Mouse (Mus musculus) midbrain, embryonic 13.5 days (tissue): ENCODE results near the gene Wnk4. TPM values are rescaled to one million over a fixed set of nuclear protein-coding genes. Genes with fewer than 3 reads are reported as not detected.

ENCODE experiments used
- ATAC-seq: fragments of 200-750 bp; cut with Nextera tagmentation; 2 replicates; pipeline ENCODE4 v1.8.0; 2017; ENCODE audit warnings: mild to moderate bottlenecking, moderate TSS enrichment, moderate library complexity
- H3K27ac ChIP-seq: fragments of 300-500 bp; sonication (generic); 2 replicates; pipeline ENCODE4 v1.5.1; 2015; ENCODE audit warnings: inconsistent platforms, mild to moderate bottlenecking, moderate library complexity
- H3K27me3 ChIP-seq: fragments of 300-500 bp; sonication (generic); 2 replicates; pipeline ENCODE4 v1.6.1; 2015; ENCODE audit warnings: mild to moderate bottlenecking, inconsistent platforms
- H3K36me3 ChIP-seq: fragments of 300-500 bp; sonication (generic); 2 replicates; pipeline ENCODE4 v1.6.1; 2015; ENCODE audit warnings: mild to moderate bottlenecking, inconsistent platforms
- H3K4me1 ChIP-seq: fragments of 300-500 bp; sonication (generic); replicated peaks from 2 replicates; pipeline ENCODE4 v1.6.1; 2015; ENCODE audit warnings: inconsistent platforms
- H3K4me2 ChIP-seq: fragments of 300-500 bp; sonication (generic); replicated peaks from 2 replicates; pipeline ENCODE4 v1.6.1; 2015; ENCODE audit warnings: moderate library complexity, mild to moderate bottlenecking, inconsistent platforms
- H3K4me3 ChIP-seq: fragments of 300-500 bp; sonication (generic); replicated peaks from 2 replicates; pipeline ENCODE4 v1.5.1; 2015; ENCODE audit warnings: mild to moderate bottlenecking, inconsistent platforms
- H3K9ac ChIP-seq: fragments of 300-500 bp; sonication (generic); replicated peaks from 2 replicates; pipeline ENCODE4 v1.6.1; 2015; ENCODE audit warnings: mild to moderate bottlenecking, inconsistent platforms
- H3K9me3 ChIP-seq: fragments of 300-500 bp; sonication (generic); 2 replicates; pipeline ENCODE4 v1.6.1; 2016; ENCODE audit warnings: mild to moderate bottlenecking, inconsistent platforms
- WGBS: fragments of 180-500 bp; shearing (Covaris S2); methylation state at CpG from one replicate; pipeline ENCODE4 v1.1.7; 2015; 5-methylcytosine and 5-hydroxymethylcytosine counted together
- polyA plus RNA-seq: library from polyadenylated mRNA; unstranded; fragments of >200 nt; fragmentation: Nextera tagmentation; extraction: Ambion mirVana; gene quantifications from 2 replicates; pipeline ENCODE4 v1.2.1, GENCODE M21; 2015

Gene Wnk4
- polyA plus RNA-seq = 7.2 and 7.5 TPM in 2 replicates

- Histone ChIP-seq H3K9me3 (no peaks in the 10 kb centered on the region), H3K27me3 (peaks cover 43% of the 10 kb centered on the region), H3K9ac (peak within 1 kb of the TSS; percentile 72), H3K4me1 (peaks cover 49% of the 10 kb centered on the region), H3K4me3 (peak within 1 kb of the TSS; percentile 45), H3K36me3 (peaks cover 21% of the 10 kb centered on the region), H3K27ac (peak within 1 kb of the TSS; percentile 25; the same call in 1 of the 2 replicates), H3K4me2 (peak within 1 kb of the TSS; percentile 91)
- WGBS = under 1% methylated on average over 43 of the region's 43 CpGs
- ATAC-seq = peak; percentile 85
These were observed at the start of gene Wnk4 for GRCm38 (mm10) chr11:101259948-101260825. TSS of gene Wnk4 (plus strand) at chr11:101260567.

GRCm38 (mm10) chr11:101211970-101212369, 48.4 kb upstream of the Wnk4 start:
- H3K27ac ChIP-seq = no peak overlapping the region
- H3K9ac ChIP-seq = no peak overlapping the region
- H3K4me3 ChIP-seq = no peak overlapping the region
- no peak overlapping the region for H3K4me2 ChIP-seq
- H3K27me3 ChIP-seq = no peaks in the 10 kb centered on the region
- H3K9me3 ChIP-seq = no peaks in the 10 kb centered on the region
- H3K4me1 ChIP-seq = no peaks in the 10 kb centered on the region
- 50% methylated on average over 3 of the region's 3 CpGs for WGBS
- ATAC-seq = no peak; the same call in 1 of the 2 replicates
- peaks cover 58% of the 10 kb centered on the region for H3K36me3 ChIP-seq

- Histone ChIP-seq H3K9me3 (no peaks in the 10 kb centered on the region), H3K36me3 (peaks cover 31% of the 10 kb centered on the region), H3K27me3 (no peaks in the 10 kb centered on the region), H3K4me1 (no peaks in the 10 kb centered on the region), H3K27ac (no peak overlapping the region), H3K4me2 (no peak overlapping the region), H3K9ac (no peak overlapping the region), H3K4me3 (no peak overlapping the region)
- ATAC-seq = no peak
- 93% methylated on average over 5 of the region's 5 CpGs for WGBS
These were observed 43.4 kb upstream of the Wnk4 start for GRCm38 (mm10) chr11:101216936-101217335.

- no peak for ATAC-seq
- H3K9ac ChIP-seq = no peak overlapping the region
- 86% methylated on average over 10 of the region's 10 CpGs for WGBS
These were observed 41.8 kb upstream of the Wnk4 start for GRCm38 (mm10) chr11:101218436-101219055.

GRCm38 (mm10) chr11:101220853-101221252, 39.5 kb upstream of the Wnk4 start:
- WGBS = 61% methylated on average over 2 of the region's 2 CpGs
- Histone ChIP-seq H3K27ac (no peak overlapping the region), H3K36me3 (0 out of 2 replicates have a peak, but pooled peaks cover 4% of the 10 kb centered on the region), H3K4me3 (no peak overlapping the region), H3K4me2 (no peak overlapping the region), H3K9me3 (no peaks in the 10 kb centered on the region), H3K4me1 (peaks cover 8% of the 10 kb centered on the region), H3K9ac (no peak overlapping the region), H3K27me3 (no peaks in the 10 kb centered on the region; the same call in 1 of the 2 replicates)
- ATAC-seq = no peak

More at GRCm38 (mm10) chr11:101218436-101219055, 41.8 kb upstream of the Wnk4 start:
- no peak overlapping the region for H3K27ac ChIP-seq
- H3K9me3 ChIP-seq = no peaks in the 10 kb centered on the region
- H3K27me3 ChIP-seq = no peaks in the 10 kb centered on the region
- peaks cover 21% of the 10 kb centered on the region for H3K36me3 ChIP-seq
- H3K4me1 ChIP-seq = no peaks in the 10 kb centered on the region
- no peak overlapping the region for H3K4me3 ChIP-seq
- H3K4me2 ChIP-seq = no peak overlapping the region

GRCm38 (mm10) chr11:101221306-101221986, 38.9 kb upstream of the Wnk4 start:
- H3K4me2 ChIP-seq = no peak overlapping the region
- no peaks in the 10 kb centered on the region; the same call in 1 of the 2 replicates for H3K27me3 ChIP-seq
- H3K9ac ChIP-seq = no peak overlapping the region
- no peak for ATAC-seq
- WGBS = 90% methylated on average over 8 of the region's 8 CpGs
- no peaks in the 10 kb centered on the region for H3K9me3 ChIP-seq
- peaks cover 8% of the 10 kb centered on the region for H3K4me1 ChIP-seq
- 0 out of 2 replicates have a peak, but pooled peaks cover 4% of the 10 kb centered on the region for H3K36me3 ChIP-seq
- H3K4me3 ChIP-seq = no peak overlapping the region
- no peak overlapping the region for H3K27ac ChIP-seq

- Histone ChIP-seq H3K27me3 (peaks cover 7% of the 10 kb centered on the region; the same call in 1 of the 2 replicates), H3K36me3 (no peaks in the 10 kb centered on the region), H3K9ac (no peak overlapping the region), H3K4me2 (no peak overlapping the region), H3K9me3 (no peaks in the 10 kb centered on the region), H3K4me1 (peaks cover 8% of the 10 kb centered on the region), H3K4me3 (no peak overlapping the region), H3K27ac (no peak overlapping the region)
- WGBS = 91% methylated on average over 3 of the region's 3 CpGs
- no peak for ATAC-seq
These were observed 36.0 kb upstream of the Wnk4 start for GRCm38 (mm10) chr11:101224337-101224736.

GRCm38 (mm10) chr11:101225331-101226064, 34.9 kb upstream of the Wnk4 start:
- Histone ChIP-seq H3K9me3 (no peaks in the 10 kb centered on the region), H3K4me1 (peaks cover 10% of the 10 kb centered on the region), H3K36me3 (no peaks in the 10 kb centered on the region), H3K9ac (peak overlapping the region; percentile 86), H3K27me3 (peaks cover 7% of the 10 kb centered on the region; the same call in 1 of the 2 replicates), H3K4me2 (peak overlapping the region; percentile 91), H3K27ac (no peak overlapping the region), H3K4me3 (peak overlapping the region; percentile 83)
- 21% methylated on average over 25 of the region's 25 CpGs for WGBS
- no peak for ATAC-seq

GRCm38 (mm10) chr11:101226065-101226701, 34.2 kb upstream of the Wnk4 start, which contains the start of gene Ezh1:
TSS of gene Ezh1 (minus strand) at chr11:101226463.
- no peak within 1 kb of the TSS for H3K27ac ChIP-seq

GRCm38 (mm10) chr11:101229361-101229900, 30.9 kb upstream of the Wnk4 start:
- Histone ChIP-seq H3K36me3 (no peaks in the 10 kb centered on the region), H3K9me3 (no peaks in the 10 kb centered on the region), H3K4me3 (no peak overlapping the region), H3K27me3 (peaks cover 18% of the 10 kb centered on the region), H3K4me1 (peaks cover 14% of the 10 kb centered on the region), H3K9ac (no peak overlapping the region), H3K4me2 (no peak overlapping the region), H3K27ac (0 out of 2 replicates have a peak overlapping the region, but pooled peaks have one; percentile 8)
- 31% methylated on average over 8 of the region's 8 CpGs for WGBS
- no peak for ATAC-seq

More at GRCm38 (mm10) chr11:101226065-101226701, 34.2 kb upstream of the Wnk4 start, which contains the start of gene Ezh1:
- Histone ChIP-seq H3K9me3 (no peaks in the 10 kb centered on the region), H3K27me3 (peaks cover 13% of the 10 kb centered on the region; the same call in 1 of the 2 replicates), H3K4me1 (peaks cover 14% of the 10 kb centered on the region), H3K4me3 (peak within 1 kb of the TSS; percentile 83), H3K9ac (peak within 1 kb of the TSS; percentile 86), H3K4me2 (peak within 1 kb of the TSS; percentile 91), H3K36me3 (no peaks in the 10 kb centered on the region)
- ATAC-seq = peak; percentile 97
- WGBS = 1% methylated on average over 56 of the region's 56 CpGs
